Mouse (Mus musculus): Measurements from ENCODE around the gene Camkv.

Camkv gene

GRCm38 (mm10) chr9:107963700-107964099 is 28.2 kb downstream of the Camkv start:
- DNase-seq (ENCODE audit: low read depth), result peak; percentile 86

DNA sequence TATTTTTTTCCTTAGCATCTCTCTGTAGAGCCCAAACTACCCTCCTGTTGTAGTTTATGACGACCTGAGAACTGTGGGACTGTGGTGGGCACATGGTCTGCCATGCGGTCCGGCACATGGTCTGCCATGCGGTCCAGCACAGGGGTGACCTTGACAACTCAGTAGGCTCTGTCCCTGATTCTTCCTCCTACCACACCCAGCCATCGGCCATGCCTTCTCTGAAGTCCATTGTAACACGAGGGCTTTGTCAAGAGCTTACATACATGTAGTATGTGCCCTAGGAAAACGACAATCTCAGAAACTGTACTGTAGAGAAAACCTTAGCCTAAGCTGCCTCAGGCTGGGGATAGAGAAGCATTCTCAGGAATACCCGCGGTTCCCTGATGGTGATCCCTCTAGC is 29.2 kb downstream of the Camkv start:
- no peak for DNase-seq (ENCODE audit: low read depth)

DNA sequence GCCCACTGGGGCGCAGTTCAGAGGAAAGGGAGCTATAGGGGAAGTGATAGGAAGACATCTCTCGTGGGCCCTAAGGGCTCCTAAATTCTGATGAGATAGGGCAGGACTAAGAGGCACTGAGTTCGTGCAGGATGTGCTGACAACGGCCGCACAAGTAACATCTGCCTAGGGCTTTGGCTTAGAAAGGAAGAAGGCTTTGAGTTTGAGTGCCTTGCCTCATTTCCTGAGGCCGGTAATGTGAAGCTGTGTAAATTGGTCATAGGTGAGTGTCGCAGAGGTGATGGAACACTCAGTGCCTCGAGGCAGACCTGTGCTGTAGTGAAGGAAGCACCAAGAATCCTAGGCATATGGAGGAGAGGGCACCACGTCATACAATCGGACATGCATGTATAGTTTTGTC is 31.2 kb downstream of the Camkv start:
- no peak for DNase-seq (ENCODE audit: low read depth)

DNA sequence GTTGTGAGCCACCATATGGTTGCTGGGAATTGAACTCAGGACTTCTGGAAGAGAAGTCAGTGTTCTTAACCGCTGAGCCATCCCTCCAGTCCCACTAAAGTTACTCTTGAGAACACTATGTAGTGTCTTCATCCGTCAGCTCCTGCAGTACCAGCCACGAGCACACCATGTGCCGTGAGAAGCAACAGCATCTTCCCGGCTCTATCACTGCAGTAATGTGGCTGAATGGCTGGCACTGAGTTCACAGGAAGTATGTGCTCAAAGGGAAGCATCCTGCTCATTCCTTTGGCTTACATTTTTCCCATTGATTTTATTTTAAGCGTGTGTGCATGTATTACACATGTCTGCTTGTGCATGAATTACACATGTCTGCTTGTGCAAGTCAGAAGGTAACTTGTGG is 32.0 kb downstream of the Camkv start:
- DNase-seq (ENCODE audit: low read depth), result no peak

DNA sequence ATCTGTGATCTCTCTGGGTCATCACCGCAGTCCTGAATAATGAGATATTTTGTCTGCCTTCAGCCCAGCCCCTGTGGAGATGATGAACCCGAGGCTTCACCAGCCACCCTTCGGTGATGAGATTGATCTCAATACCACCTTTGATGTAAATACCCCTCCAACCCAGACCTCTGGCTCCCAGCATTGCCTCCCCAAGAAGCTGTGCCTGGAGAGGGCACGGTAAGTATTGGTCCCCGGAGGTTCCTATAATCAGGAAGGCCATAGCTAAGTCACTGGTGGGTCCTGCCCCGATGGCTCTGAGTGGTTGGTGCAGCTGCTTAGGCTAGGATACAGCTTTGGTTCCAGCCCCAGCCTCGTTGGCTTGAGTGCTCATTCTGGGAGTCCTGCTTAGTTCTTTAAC is 33.1 kb downstream of the Camkv start:
- DNase-seq (ENCODE audit: low read depth), result no peak

DNA sequence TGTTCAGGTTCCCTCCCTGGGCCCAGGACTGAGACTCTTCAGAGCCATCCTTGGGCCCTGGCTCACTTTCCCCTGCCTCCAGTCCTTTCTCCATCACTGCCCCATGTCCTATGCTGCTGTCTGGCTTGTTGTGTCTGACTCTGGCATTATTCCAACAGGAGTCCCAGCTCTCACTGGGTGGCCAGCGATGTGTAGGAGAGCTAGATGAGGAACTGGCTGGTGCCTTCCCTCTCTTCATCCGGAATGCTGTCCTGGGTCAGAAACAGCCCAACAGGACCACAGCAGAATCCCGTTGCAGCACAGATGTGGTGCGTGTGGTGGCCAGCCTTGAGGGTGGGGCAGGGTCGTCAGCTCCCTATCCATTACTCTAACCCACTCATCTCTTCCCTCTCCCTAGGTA is 34.8 kb downstream of the Camkv start:
- no peak for DNase-seq (ENCODE audit: low read depth)

DNA sequence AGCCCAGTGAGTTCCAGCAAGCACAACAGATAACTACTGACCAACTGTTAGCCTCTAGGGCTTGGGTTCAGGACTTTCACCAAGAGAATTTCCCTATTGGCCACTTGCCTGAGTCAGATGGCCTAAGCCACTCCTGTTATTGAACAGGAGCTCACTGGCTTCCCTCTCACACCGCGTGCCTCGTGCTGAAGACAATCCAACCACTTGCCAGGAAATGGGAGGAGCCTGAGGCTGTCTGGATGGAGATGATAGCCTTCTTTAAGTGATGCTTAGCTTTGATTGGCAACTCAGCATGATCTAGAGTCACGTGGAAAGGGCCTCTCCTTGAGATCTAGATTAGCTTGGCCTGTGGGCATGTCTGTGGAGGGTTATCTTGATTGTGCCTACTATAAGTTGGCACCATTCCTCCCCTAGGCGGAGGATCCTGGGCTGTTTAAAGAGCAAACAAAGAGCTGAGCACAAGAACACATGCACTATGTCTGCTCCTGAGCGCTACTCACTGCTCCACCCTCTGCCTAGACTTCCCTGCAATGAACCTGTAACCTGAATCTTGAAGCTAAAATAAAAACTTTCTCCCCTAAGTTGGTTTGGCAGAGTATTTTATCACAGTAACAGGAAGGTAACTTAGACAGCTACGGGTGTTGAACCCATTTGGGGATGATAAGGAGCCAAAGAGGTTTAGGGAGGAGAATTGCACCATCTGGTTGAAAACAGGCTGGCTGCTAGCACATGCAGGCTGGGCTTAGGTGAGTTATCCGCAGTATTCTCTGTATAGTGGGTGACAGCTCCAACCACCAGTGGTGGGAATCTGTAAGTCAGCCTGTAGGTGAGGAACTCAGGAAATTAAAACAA is 36.4 kb downstream of the Camkv start:
- peak; percentile 99 for DNase-seq (ENCODE audit: low read depth)

- peak; percentile 65 for DNase-seq (ENCODE audit: low read depth)
Measured at GRCm38 (mm10) chr9:107974491-107975171, 39.2 kb downstream of the Camkv start.

GRCm38 (mm10) chr9:107975399-107976386 is 40.2 kb downstream of the Camkv start, which contains the start of gene Uba7:
Gene Uba7 (plus strand): TSS chr9:107975505.
- peak; percentile 95 for DNase-seq (ENCODE audit: low read depth)

GRCm38 (mm10) chr9:107978815-107979214 is 43.3 kb downstream of the Camkv start:
- DNase-seq (ENCODE audit: low read depth), result no peak

- peak; percentile 67 for DNase-seq (ENCODE audit: low read depth)
Measured at GRCm38 (mm10) chr9:107981684-107982605, 46.5 kb downstream of the Camkv start.

DNA sequence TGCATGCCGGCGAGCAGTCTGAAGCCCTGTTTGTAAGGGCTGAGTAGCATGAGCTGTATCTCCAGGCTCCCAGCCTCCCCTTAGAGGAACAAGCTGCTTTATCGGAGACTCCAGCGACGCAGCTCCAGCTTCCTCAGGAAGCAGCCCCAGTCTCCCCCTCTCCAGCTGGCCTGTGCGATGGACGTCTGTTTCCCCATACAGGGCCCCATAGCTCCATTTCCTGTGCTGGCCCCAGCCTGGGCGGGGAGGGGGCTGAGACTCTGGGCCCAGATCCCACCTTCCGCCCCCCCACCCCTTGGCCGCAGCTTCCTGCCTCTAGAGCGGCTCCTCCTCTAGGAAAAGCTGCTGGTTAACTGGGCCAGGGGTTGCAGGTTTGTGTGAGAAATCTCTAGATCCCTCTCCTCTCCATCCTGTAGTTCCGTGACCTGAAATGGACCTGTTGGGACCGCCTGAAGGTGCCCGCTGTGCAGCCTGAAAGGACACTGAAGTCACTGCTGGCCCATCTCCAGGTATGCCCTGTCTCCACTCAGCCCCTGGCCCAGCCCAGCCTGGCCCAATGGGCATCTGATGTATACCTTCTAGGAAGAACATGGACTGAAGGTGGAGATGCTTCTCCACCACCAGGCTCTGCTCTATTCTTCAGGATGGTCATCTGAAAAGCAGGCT is 47.3 kb downstream of the Camkv start, which contains the start of gene Gm20661:
TSS of gene Gm20661 (plus strand) at position 378 of the 666 bp plus-strand sequence.
- DNase-seq (ENCODE audit: low read depth), result peak; percentile 100

DNA sequence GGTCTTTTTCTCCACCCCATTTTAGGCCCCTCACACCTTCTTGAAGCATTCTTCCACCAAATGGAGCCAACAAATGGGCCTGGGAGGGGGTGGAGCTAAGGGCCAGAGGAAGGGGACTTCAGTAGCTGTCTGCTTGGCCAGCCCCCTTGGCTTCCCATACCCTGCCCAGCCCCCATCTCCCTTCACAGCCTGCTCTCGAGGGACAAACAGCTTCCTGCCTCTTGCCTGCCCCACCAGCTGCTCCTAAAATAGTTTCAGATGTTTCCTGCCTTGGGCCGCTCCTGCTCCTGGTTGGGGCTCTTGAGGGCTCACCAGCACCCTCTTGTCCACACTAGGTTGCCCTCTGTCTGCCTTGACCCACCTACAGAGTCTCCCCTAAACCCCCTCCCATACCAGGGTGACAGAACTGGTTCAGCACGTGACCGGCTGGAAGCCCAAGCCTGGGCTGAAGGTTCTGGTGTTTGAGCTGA is 48.0 kb downstream of the Camkv start:
- peak; percentile 98 for DNase-seq (ENCODE audit: low read depth)

DNA sequence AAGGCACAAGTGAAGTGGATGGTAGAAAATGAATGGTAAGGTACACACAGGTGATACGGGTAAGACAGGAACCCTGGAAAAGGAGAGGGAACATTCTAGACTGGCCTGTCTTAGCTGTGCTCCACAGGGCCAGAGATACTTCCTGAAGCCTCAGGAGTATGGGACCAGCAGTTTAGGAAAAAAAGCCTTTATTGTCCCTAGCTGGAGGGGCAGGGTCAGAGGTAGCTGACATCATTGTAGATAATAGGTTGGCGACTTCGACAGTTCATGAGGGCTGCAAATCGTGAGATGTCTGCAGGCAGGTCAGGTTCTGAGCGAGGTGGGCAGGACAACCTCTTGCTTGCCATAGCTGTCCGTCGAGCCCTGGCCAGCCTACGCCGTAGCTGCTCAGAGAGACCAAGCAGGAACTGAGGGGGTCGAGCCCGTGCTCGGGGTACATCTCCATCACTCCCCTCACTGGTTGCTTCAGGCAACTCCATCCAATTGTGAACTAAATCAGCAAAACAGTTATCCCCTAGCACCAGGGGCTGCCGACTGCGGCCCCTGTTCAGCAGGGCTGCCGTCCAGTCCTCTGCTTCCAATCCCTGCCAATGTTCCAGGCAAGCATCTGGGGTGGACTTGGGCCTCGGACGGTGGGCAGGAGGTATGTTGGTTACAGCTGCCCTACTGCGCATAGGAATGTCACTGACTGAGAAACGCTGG is 48.7 kb downstream of the Camkv start:
- no peak for DNase-seq (ENCODE audit: low read depth)

DNA sequence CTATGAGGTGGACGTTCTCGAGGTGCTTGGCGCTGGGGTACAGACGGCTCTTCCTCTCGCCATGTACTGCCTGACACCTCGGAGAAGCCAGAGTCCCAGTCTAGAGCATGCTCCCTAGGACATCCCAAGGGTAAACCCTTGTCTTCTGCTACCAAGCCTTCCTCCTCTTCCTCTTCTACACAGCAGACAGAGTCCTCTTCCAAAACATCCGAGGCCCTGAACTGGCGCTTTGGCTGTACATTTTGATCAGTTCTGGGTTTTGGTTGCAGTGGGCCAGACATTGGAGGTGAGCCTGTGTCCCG is 49.2 kb downstream of the Camkv start:
- no peak for DNase-seq (ENCODE audit: low read depth)

- peak; percentile 93 for DNase-seq (ENCODE audit: low read depth)
Measured at GRCm38 (mm10) chr9:107985131-107986119, 50.0 kb downstream of the Camkv start, which contains the start of gene Inka1. Gene Inka1 (minus strand): TSS chr9:107985879.

DNA sequence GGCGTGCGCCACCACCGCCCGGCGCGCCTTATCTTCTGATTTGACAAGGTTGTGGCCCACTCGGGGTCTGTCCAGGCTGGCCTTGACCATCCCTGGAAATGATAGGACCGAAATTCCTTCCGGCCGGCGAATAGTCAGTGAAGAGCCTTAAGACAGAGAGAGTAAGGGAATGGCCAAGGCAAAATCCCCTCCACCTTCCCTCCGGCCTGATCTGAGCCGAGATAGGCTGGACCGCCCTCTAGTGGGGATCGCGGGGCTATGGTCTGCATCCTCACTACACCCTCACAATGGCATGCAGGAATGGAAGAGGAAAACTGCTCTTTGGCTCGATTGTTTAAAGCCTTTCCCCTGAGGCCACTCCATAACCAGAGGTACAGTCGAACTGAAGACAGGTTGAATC is 50.9 kb downstream of the Camkv start:
- peak; percentile 86 for DNase-seq (ENCODE audit: low read depth)

GRCm38 (mm10) chr9:107987950-107988349 is 52.5 kb downstream of the Camkv start:
- no peak for DNase-seq (ENCODE audit: low read depth)

Data from 416B (cell line).